In genomic region chr12:100290178-100290531, GRCm38 (mm10) we compare ENCODE assay signal across 7 mouse cellular contexts.
DNase-seq lines count a peak whose midpoint lies in the region; ATAC-seq and TF ChIP-seq lines count a peak whose summit lies in the region.

No protein-coding gene starts in this region.

- ATAC-seq in midbrain, embryonic 11.5 days (ENCODE audit: low FRiP score) = no peak
- ATAC-seq in embryonic facial prominence, embryonic 14.5 days (ENCODE audit: low read depth) = no peak
- ATAC-seq in kidney, postnatal 0 days (replicated peaks; ENCODE audit: low FRiP score, low read depth) = peak; percentile 6; the same call in 1 of the 2 replicates
- no peak; the same call in 1 of the 2 replicates for ATAC-seq in stomach, embryonic 16.5 days (ENCODE audit: insufficient read depth, low FRiP score)

- no peak for TF ChIP-seq CTCF in kidney, postnatal 0 days (IDR thresholded peaks at IDR 0.05; ENCODE audit: low read depth)

- H3K4me2 ChIP-seq in midbrain, embryonic 11.5 days = no peak overlapping the region
- H3K4me2 ChIP-seq in embryonic facial prominence, embryonic 14.5 days (ENCODE audit: low read depth, low read length) = peak overlapping the region; percentile 0; the same call in 1 of the 2 replicates
- H3K4me2 ChIP-seq in kidney, postnatal 0 days (ENCODE audit: low read length) = no peak overlapping the region
- H3K4me2 ChIP-seq in stomach, embryonic 16.5 days (ENCODE audit: low read depth, low read length) = peak overlapping the region; percentile 33

- no peaks in the 10 kb centered on the region for H3K36me3 ChIP-seq in midbrain, embryonic 10.5 days
- H3K36me3 ChIP-seq in midbrain, embryonic 11.5 days (ENCODE audit: control insufficient read depth, insufficient read depth, low read length) = no peaks in the 10 kb centered on the region
- H3K36me3 ChIP-seq in embryonic facial prominence, embryonic 14.5 days (ENCODE audit: control insufficient read depth, insufficient read depth, low read length) = no peaks in the 10 kb centered on the region
- no peaks in the 10 kb centered on the region for H3K36me3 ChIP-seq in kidney, postnatal 0 days (ENCODE audit: insufficient read depth, low read length)
- H3K36me3 ChIP-seq in stomach, embryonic 16.5 days (ENCODE audit: control insufficient read depth, insufficient read depth, low read length) = no peaks in the 10 kb centered on the region

- intact Hi-C loops in left cerebral cortex, postnatal 4 days (cut with DNase I) = no loop called here

- peak overlapping the region; percentile 89 for H3K27ac ChIP-seq in midbrain, embryonic 10.5 days (replicated peaks)
- H3K27ac ChIP-seq in midbrain, embryonic 11.5 days (ENCODE audit: low read depth, low read length) = no peak overlapping the region
- peak overlapping the region; percentile 40 for H3K27ac ChIP-seq in embryonic facial prominence, embryonic 14.5 days (replicated peaks; ENCODE audit: low read depth, low read length)
- peak overlapping the region; percentile 42; the same call in 1 of the 2 replicates for H3K27ac ChIP-seq in kidney, postnatal 0 days
- H3K27ac ChIP-seq in stomach, embryonic 16.5 days (ENCODE audit: low read length) = peak overlapping the region; percentile 91

- H3K9me3 ChIP-seq in midbrain, embryonic 10.5 days (replicated peaks) = no peaks in the 10 kb centered on the region
- no peaks in the 10 kb centered on the region for H3K9me3 ChIP-seq in midbrain, embryonic 11.5 days (ENCODE audit: control insufficient read depth, low read length)
- peaks cover 3% of the 10 kb centered on the region; the same call in 1 of the 2 replicates for H3K9me3 ChIP-seq in embryonic facial prominence, embryonic 14.5 days (ENCODE audit: control insufficient read depth, low read length)
- H3K9me3 ChIP-seq in kidney, postnatal 0 days (replicated peaks; ENCODE audit: low read length) = no peaks in the 10 kb centered on the region
- H3K9me3 ChIP-seq in stomach, embryonic 16.5 days (replicated peaks; ENCODE audit: control insufficient read depth, low read length) = 0 out of 2 replicates have a peak, but pooled peaks cover 5% of the 10 kb centered on the region

- H3K4me3 ChIP-seq in midbrain, embryonic 10.5 days = no peak overlapping the region
- H3K4me3 ChIP-seq in midbrain, embryonic 11.5 days (ENCODE audit: low read depth, low read length) = no peak overlapping the region
- no peak overlapping the region for H3K4me3 ChIP-seq in embryonic facial prominence, embryonic 14.5 days (ENCODE audit: low read depth, low read length)
- no peak overlapping the region for H3K4me3 ChIP-seq in kidney, postnatal 0 days (replicated peaks; ENCODE audit: low read depth, low read length)
- H3K4me3 ChIP-seq in stomach, embryonic 16.5 days (replicated peaks; ENCODE audit: low read length) = no peak overlapping the region

- WGBS in midbrain, embryonic 10.5 days = 73% methylated on average over 11 of the region's 11 CpGs
- 70% methylated on average over 11 of the region's 11 CpGs for WGBS in midbrain, embryonic 11.5 days
- 34% methylated on average over 10 of the region's 11 CpGs for WGBS in embryonic facial prominence, embryonic 14.5 days
- 42% methylated on average over 11 of the region's 11 CpGs for WGBS in kidney, postnatal 0 days
- WGBS in stomach, embryonic 16.5 days = 33% methylated on average over 11 of the region's 11 CpGs

- no peak for DNase-seq in midbrain, embryonic 10.5 days (ENCODE audit: low spot score)
- DNase-seq in midbrain, embryonic 11.5 days (ENCODE audit: low spot score, missing footprints) = no peak
- peak; percentile 55 for DNase-seq in embryonic facial prominence, embryonic 14.5 days (ENCODE audit: low spot score)
- DNase-seq in kidney, postnatal 0 days (ENCODE audit: low spot score) = no peak
- no peak for DNase-seq in thymus, postnatal 36 days
- DNase-seq in left cerebral cortex, postnatal 4 days = no peak

- H3K9ac ChIP-seq in midbrain, embryonic 11.5 days (ENCODE audit: low read length) = no peak overlapping the region
- no peak overlapping the region for H3K9ac ChIP-seq in embryonic facial prominence, embryonic 14.5 days (ENCODE audit: low read depth, low read length)
- H3K9ac ChIP-seq in kidney, postnatal 0 days (ENCODE audit: low read depth, low read length) = no peak overlapping the region
- H3K9ac ChIP-seq in stomach, embryonic 16.5 days (ENCODE audit: low read length) = peak overlapping the region; percentile 43; the same call in 1 of the 2 replicates

- H3K27me3 ChIP-seq in midbrain, embryonic 10.5 days (ENCODE audit: low read depth, poor library complexity, severe bottlenecking) = no peaks in the 10 kb centered on the region
- no peaks in the 10 kb centered on the region for H3K27me3 ChIP-seq in midbrain, embryonic 11.5 days (ENCODE audit: control insufficient read depth, insufficient read depth, low read length)
- H3K27me3 ChIP-seq in embryonic facial prominence, embryonic 14.5 days (replicated peaks; ENCODE audit: control insufficient read depth, insufficient read depth, low read length) = no peaks in the 10 kb centered on the region
- no peaks in the 10 kb centered on the region for H3K27me3 ChIP-seq in kidney, postnatal 0 days (ENCODE audit: insufficient read depth, low read length)
- H3K27me3 ChIP-seq in stomach, embryonic 16.5 days (ENCODE audit: control insufficient read depth, insufficient read depth, low read length) = no peaks in the 10 kb centered on the region

- H3K4me1 ChIP-seq in midbrain, embryonic 10.5 days = peaks cover 34% of the 10 kb centered on the region
- peaks cover 19% of the 10 kb centered on the region for H3K4me1 ChIP-seq in midbrain, embryonic 11.5 days (ENCODE audit: control insufficient read depth, insufficient read depth, low read length)
- H3K4me1 ChIP-seq in embryonic facial prominence, embryonic 14.5 days (ENCODE audit: control insufficient read depth, insufficient read depth, low read length) = peaks cover 32% of the 10 kb centered on the region
- peaks cover 8% of the 10 kb centered on the region; the same call in 1 of the 2 replicates for H3K4me1 ChIP-seq in kidney, postnatal 0 days (replicated peaks; ENCODE audit: insufficient read depth, low read length)
- H3K4me1 ChIP-seq in stomach, embryonic 16.5 days (ENCODE audit: control insufficient read depth, insufficient read depth, low read length) = peaks cover 38% of the 10 kb centered on the region

Comparison
In these comparisons a context has a peak if more than half of its experiments do, and no peak if none do; other contexts are left out.
1. H3K4me2 ChIP-seq: peak in embryonic facial prominence, embryonic 14.5 days (single experiment) and stomach, embryonic 16.5 days (single experiment); none in midbrain, embryonic 11.5 days (single experiment) and kidney, postnatal 0 days (single experiment).